Mouse (Mus musculus): ENCODE data around the gene Mrpl23. TPM values are rescaled to one million over a fixed set of nuclear protein-coding genes. Genes with fewer than 3 reads are reported as not detected.

Gene Mrpl23
- polyA plus RNA-seq, 1 experiment: 5.9 TPM

DNA sequence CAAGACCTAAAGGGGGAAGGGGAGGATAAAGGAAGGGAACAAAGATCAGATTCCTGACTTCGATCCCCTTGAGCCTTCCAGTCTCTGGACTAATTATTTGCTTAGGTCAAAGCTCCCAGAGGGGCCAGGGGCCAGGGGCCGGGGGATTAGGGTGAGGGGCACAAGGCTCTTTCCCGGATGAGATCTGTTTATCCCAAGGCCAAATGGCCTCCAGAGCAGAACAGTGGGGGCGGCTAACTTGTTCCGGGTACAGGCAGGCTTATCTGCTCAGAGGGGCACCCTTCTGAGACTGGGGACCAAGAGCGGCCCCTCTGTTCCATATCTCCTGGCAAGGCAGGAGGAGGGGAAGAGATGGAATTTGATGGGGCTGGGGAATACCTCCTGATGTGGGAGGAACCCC is 25.2 kb downstream of the Mrpl23 start:
- no peak overlapping the region for H3K27ac ChIP-seq (ENCODE audit: control insufficient read depth, insufficient read depth, low read depth, low read length)
- no peaks in the 10 kb centered on the region for H3K36me3 ChIP-seq (ENCODE audit: control insufficient read depth, insufficient read depth, low read length)
- no peaks in the 10 kb centered on the region for H3K27me3 ChIP-seq (ENCODE audit: control insufficient read depth, insufficient read depth, low read length)
- peaks cover 3% of the 10 kb centered on the region for H3K4me1 ChIP-seq (ENCODE audit: control insufficient read depth, insufficient read depth, low read length)
- H3K4me3 ChIP-seq (ENCODE audit: control insufficient read depth, low read depth, low read length): no peak overlapping the region
- no peak for TF ChIP-seq POLR2A (IDR thresholded peaks at IDR 0.05; ENCODE audit: control insufficient read depth, low read depth, low read length)

DNA sequence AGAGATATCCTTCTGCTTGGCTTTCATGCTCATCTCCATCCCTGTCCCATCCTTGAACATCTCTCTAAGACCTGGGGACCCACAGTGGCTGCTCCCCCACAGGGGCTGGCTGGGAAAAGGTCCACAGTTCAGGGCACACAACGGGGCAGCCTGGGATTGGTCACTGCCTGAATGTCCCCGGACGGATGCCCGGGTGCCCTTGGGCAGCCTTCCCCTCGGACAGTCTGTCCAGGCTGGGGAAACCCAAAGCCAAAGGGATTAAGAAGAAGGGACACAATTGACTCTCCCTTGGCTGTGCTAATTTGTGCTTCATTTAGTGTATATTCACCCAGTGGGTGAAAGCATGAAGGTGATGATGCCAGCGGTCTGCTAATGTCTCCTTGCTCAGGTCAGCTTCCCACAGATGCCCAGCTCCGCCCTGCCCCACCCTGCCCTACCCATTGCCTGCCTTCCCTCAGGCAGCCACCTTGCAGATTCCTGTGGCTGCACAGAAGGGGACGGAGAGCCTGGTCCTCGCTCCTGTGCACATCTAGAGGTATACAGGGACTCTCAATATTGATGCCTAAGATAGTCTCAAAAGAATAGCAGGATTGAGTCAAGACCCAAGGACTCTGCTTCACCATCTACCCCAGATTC is 26.1 kb downstream of the Mrpl23 start:
- Histone ChIP-seq H3K27ac (ENCODE audit: control insufficient read depth, insufficient read depth, low read depth, low read length) (no peak overlapping the region), H3K4me3 (ENCODE audit: control insufficient read depth, low read depth, low read length) (no peak overlapping the region), H3K36me3 (ENCODE audit: control insufficient read depth, insufficient read depth, low read length) (no peaks in the 10 kb centered on the region), H3K27me3 (ENCODE audit: control insufficient read depth, insufficient read depth, low read length) (no peaks in the 10 kb centered on the region), H3K4me1 (ENCODE audit: control insufficient read depth, insufficient read depth, low read length) (no peaks in the 10 kb centered on the region; the same call in 1 of the 2 replicates)
- TF ChIP-seq CTCF (IDR thresholded peaks at IDR 0.05; ENCODE audit: control insufficient read depth, insufficient read depth, insufficient replicate concordance, low read depth, low read length) (no peak), POLR2A (IDR thresholded peaks at IDR 0.05; ENCODE audit: control insufficient read depth, low read depth, low read length) (no peak)

DNA sequence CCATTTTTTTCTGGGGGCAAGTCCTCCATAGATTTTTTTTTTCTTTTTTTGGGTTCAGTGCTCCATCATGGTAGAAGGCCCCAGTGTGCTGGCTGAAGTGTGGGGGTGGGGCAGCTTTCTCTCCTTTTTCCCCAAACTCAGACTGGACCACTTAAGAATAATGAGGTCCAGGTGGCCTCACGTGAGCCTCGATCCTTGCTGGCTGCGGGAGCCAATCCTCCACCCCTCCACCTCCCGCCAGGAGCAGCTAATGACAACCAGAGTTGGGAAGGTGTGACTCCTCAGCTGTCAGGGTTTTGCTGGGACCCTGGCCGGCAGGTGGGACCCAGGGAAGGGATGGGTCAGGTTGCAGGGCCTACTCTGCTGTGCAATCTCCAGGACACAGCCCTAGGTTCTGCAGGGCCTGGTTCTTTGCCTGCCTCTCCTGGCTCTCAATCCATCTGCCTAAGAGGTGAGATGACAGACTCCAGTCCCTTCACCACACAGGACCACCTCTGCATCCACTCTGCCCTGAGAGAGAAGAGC is 27.2 kb downstream of the Mrpl23 start:
- no peaks in the 10 kb centered on the region for H3K27me3 ChIP-seq (ENCODE audit: control insufficient read depth, insufficient read depth, low read length)
- H3K27ac ChIP-seq (ENCODE audit: control insufficient read depth, insufficient read depth, low read depth, low read length): no peak overlapping the region
- H3K4me3 ChIP-seq (ENCODE audit: control insufficient read depth, low read depth, low read length): no peak overlapping the region
- no peaks in the 10 kb centered on the region for H3K36me3 ChIP-seq (ENCODE audit: control insufficient read depth, insufficient read depth, low read length)
- no peaks in the 10 kb centered on the region; the same call in 1 of the 2 replicates for H3K4me1 ChIP-seq (ENCODE audit: control insufficient read depth, insufficient read depth, low read length)
- TF ChIP-seq POLR2A (IDR thresholded peaks at IDR 0.05; ENCODE audit: control insufficient read depth, low read depth, low read length): no peak
- TF ChIP-seq CTCF (IDR thresholded peaks at IDR 0.05; ENCODE audit: control insufficient read depth, insufficient read depth, insufficient replicate concordance, low read depth, low read length): no peak

DNA sequence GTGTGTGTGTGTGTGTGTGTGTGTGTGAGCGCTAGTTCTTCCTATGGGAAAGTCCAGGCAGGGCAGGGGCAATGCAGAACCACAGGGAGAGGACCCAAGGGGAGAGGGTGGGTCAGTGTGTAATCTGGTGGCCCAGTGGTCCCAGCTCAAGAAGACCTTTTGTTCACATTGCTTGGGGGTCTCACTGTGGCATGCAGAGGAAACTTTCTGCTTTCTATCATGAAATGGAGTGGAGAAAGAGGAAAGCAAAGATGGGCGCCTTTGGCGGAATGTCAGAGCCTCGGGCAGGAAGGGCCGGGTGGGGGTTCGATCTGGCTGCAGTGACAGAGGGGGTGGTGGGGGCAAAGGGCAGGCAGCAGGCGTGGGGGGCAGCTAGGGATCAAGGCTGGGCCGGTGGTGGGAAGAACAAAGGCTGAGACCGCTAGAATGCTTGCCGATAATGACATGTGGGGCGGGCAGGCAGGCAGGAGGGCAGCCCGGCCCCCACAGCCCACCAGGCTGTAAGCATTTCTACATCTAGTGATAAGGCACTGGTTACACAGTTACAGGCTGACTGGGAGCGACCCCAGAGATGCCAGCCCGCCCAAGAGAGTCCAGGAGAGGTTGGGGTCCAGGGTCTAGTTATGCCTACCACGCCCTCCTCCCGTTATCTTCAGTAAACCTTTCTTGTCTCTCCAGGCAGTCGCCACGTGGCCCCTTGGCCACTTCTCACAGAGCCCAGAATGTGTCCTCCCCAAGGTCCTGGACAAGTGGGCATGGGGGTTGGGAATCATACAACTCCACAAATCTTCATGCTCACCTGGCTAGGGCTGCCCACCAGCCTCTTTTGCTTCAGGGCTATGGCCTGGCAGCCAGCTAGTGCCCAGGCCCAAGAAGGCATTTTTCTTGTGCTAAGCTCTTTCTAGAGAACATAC is 28.7 kb downstream of the Mrpl23 start:
- no peak for TF ChIP-seq POLR2A (IDR thresholded peaks at IDR 0.05; ENCODE audit: control insufficient read depth, low read depth, low read length)
- TF ChIP-seq CTCF (IDR thresholded peaks at IDR 0.05; ENCODE audit: control insufficient read depth, insufficient read depth, insufficient replicate concordance, low read depth, low read length): no peak
- no peaks in the 10 kb centered on the region for H3K27me3 ChIP-seq (ENCODE audit: control insufficient read depth, insufficient read depth, low read length)
- no peaks in the 10 kb centered on the region for H3K36me3 ChIP-seq (ENCODE audit: control insufficient read depth, insufficient read depth, low read length)
- no peak overlapping the region for H3K4me3 ChIP-seq (ENCODE audit: control insufficient read depth, low read depth, low read length)
- no peaks in the 10 kb centered on the region; the same call in 1 of the 2 replicates for H3K4me1 ChIP-seq (ENCODE audit: control insufficient read depth, insufficient read depth, low read length)
- no peak overlapping the region for H3K27ac ChIP-seq (ENCODE audit: control insufficient read depth, insufficient read depth, low read depth, low read length)

DNA sequence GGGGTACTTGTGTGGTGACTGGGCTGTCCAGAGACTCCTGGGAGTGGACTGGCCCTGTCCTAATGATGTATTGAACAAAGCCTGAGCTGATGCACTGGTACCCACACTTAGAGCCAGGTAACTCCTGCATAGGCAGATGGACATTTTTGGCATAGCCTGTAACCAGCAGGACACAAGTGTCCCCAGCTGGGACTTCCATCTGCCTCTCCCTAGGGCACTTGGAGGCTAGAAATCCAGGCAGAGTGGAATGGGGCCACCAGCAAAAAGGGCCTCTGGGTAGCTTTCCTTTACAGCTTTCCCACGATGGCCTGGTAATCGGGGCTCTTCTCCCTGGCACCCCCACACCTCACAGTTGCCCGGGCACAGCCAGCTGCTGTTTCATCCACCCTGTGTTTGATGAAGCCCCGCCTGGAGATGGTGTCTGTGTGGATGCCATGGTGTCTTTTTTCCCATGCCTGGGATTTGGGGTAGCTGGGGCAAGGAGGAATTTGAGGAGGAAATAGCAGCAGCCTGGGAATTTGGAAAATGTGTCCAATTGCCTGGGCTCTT is 29.4 kb downstream of the Mrpl23 start:
- no peak overlapping the region for H3K27ac ChIP-seq (ENCODE audit: control insufficient read depth, insufficient read depth, low read depth, low read length)
- no peak for TF ChIP-seq CTCF (IDR thresholded peaks at IDR 0.05; ENCODE audit: control insufficient read depth, insufficient read depth, insufficient replicate concordance, low read depth, low read length)
- TF ChIP-seq POLR2A (IDR thresholded peaks at IDR 0.05; ENCODE audit: control insufficient read depth, low read depth, low read length): no peak
- H3K4me1 ChIP-seq (ENCODE audit: control insufficient read depth, insufficient read depth, low read length): no peaks in the 10 kb centered on the region; the same call in 1 of the 2 replicates

DNA sequence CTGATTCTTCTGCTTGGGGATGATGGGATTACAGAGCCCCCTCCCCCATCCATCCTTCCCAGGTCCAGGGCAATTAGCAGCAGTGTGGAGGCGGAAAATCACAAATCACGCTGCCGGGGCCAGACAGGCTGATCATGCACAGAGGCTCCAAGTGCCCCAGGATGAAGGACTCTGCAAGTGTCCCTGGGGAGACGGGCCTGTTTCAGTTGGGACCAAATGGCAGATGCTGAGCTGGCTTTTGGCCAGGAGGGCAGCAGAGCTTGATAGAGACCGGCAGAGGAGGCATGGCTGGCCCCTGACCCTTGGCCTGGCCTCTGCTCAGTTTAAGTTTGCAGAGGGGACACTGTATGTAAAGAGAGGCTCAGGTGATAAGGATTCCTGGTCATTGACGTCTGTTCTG is 30.7 kb downstream of the Mrpl23 start:
- Histone ChIP-seq H3K4me3 (ENCODE audit: control insufficient read depth, low read depth, low read length) (no peak overlapping the region), H3K4me1 (ENCODE audit: control insufficient read depth, insufficient read depth, low read length) (no peaks in the 10 kb centered on the region; the same call in 1 of the 2 replicates), H3K27ac (ENCODE audit: control insufficient read depth, insufficient read depth, low read depth, low read length) (no peak overlapping the region), H3K36me3 (ENCODE audit: control insufficient read depth, insufficient read depth, low read length) (no peaks in the 10 kb centered on the region), H3K27me3 (ENCODE audit: control insufficient read depth, insufficient read depth, low read length) (no peaks in the 10 kb centered on the region)
- TF ChIP-seq CTCF (IDR thresholded peaks at IDR 0.05; ENCODE audit: control insufficient read depth, insufficient read depth, insufficient replicate concordance, low read depth, low read length) (no peak), POLR2A (IDR thresholded peaks at IDR 0.05; ENCODE audit: control insufficient read depth, low read depth, low read length) (no peak)

More for the DNA sequence above, 29.4 kb downstream of the Mrpl23 start:
- H3K27me3 ChIP-seq (ENCODE audit: control insufficient read depth, insufficient read depth, low read length): no peaks in the 10 kb centered on the region
- no peak overlapping the region for H3K4me3 ChIP-seq (ENCODE audit: control insufficient read depth, low read depth, low read length)
- H3K36me3 ChIP-seq (ENCODE audit: control insufficient read depth, insufficient read depth, low read length): no peaks in the 10 kb centered on the region
